Mouse (Mus musculus) forebrain, embryonic 13.5 days (tissue): ENCODE results near the gene Ptbp1. TPM values are rescaled to one million over a fixed set of nuclear protein-coding genes. Genes with fewer than 3 reads are reported as not detected.

Experiments
- ATAC-seq: fragments of 200-750 bp; cut with Nextera tagmentation; 2 replicates; pipeline ENCODE4 v1.8.0; 2017
- H3K27ac ChIP-seq: fragments of 300-500 bp; sonication (generic); 2 replicates; pipeline ENCODE4 v1.5.1; 2015; ENCODE audit warnings: inconsistent platforms, mild to moderate bottlenecking, moderate library complexity
- H3K27me3 ChIP-seq: fragments of 300-500 bp; sonication (generic); 2 replicates; pipeline ENCODE4 v1.6.1; 2015; ENCODE audit warnings: mild to moderate bottlenecking, inconsistent platforms
- H3K36me3 ChIP-seq: fragments of 300-500 bp; sonication (generic); 2 replicates; pipeline ENCODE4 v1.6.1; 2015; ENCODE audit warnings: mild to moderate bottlenecking, inconsistent platforms; ENCODE audit not compliant: poor library complexity, severe bottlenecking
- H3K4me1 ChIP-seq: fragments of 300-500 bp; sonication (generic); 2 replicates; pipeline ENCODE4 v1.6.1; 2015; ENCODE audit warnings: inconsistent platforms
- H3K4me2 ChIP-seq: fragments of 300-500 bp; sonication (generic); 2 replicates; pipeline ENCODE4 v1.6.1; 2015; ENCODE audit warnings: inconsistent platforms, mild to moderate bottlenecking, moderate library complexity
- H3K4me3 ChIP-seq: fragments of 300-500 bp; sonication (generic); 2 replicates; pipeline ENCODE4 v1.5.1; 2015; ENCODE audit warnings: mild to moderate bottlenecking, inconsistent platforms
- H3K9ac ChIP-seq: fragments of 300-500 bp; sonication (generic); 2 replicates; pipeline ENCODE4 v1.6.1; 2015; ENCODE audit warnings: mild to moderate bottlenecking, inconsistent platforms
- H3K9me3 ChIP-seq: fragments of 300-500 bp; sonication (generic); replicated peaks from 2 replicates; pipeline ENCODE4 v1.6.1; 2016; ENCODE audit warnings: inconsistent platforms
- WGBS: fragments of 180-500 bp; shearing (Covaris S2); methylation state at CpG from one replicate; pipeline ENCODE4 v1.1.7; 2015; 5-methylcytosine and 5-hydroxymethylcytosine counted together
- polyA plus RNA-seq: library from polyadenylated mRNA; unstranded; fragments of >200 nt; fragmentation: Nextera tagmentation; extraction: Ambion mirVana; gene quantifications from 2 replicates; pipeline ENCODE4 v1.2.1, GENCODE M21; 2015

The Ptbp1 gene
- polyA plus RNA-seq, 1 experiment from 2014 or later: 148 TPM

- Histone ChIP-seq H3K9me3 (no peaks in the 10 kb centered on the region), H3K36me3 (peaks cover 100% of the 10 kb centered on the region), H3K9ac (no peak overlapping the region), H3K27ac (no peak overlapping the region), H3K4me3 (no peak overlapping the region), H3K4me1 (peaks cover 43% of the 10 kb centered on the region), H3K27me3 (no peaks in the 10 kb centered on the region), H3K4me2 (no peak overlapping the region)
- 82% methylated on average over 23 of the region's 23 CpGs for WGBS
- ATAC-seq: no peak
These were observed 8.0 kb downstream of the Ptbp1 start for GRCm38 (mm10) chr10:79862049-79862788.

- no peak overlapping the region for H3K4me2 ChIP-seq
- H3K36me3 ChIP-seq: peaks cover 97% of the 10 kb centered on the region
- no peak overlapping the region for H3K4me3 ChIP-seq
- no peaks in the 10 kb centered on the region for H3K9me3 ChIP-seq
- peaks cover 39% of the 10 kb centered on the region for H3K4me1 ChIP-seq
- 84% methylated on average over 10 of the region's 10 CpGs for WGBS
- no peak overlapping the region for H3K9ac ChIP-seq
- no peak overlapping the region for H3K27ac ChIP-seq
- H3K27me3 ChIP-seq: no peaks in the 10 kb centered on the region
- ATAC-seq: no peak
These were observed 8.7 kb downstream of the Ptbp1 start for GRCm38 (mm10) chr10:79862925-79863324.

GRCm38 (mm10) chr10:79864351-79865188 lies 10.3 kb downstream of the Ptbp1 start:
- Histone ChIP-seq H3K4me1 (peaks cover 30% of the 10 kb centered on the region), H3K9me3 (no peaks in the 10 kb centered on the region), H3K27ac (peak overlapping the region; percentile 57), H3K27me3 (no peaks in the 10 kb centered on the region), H3K4me3 (0 out of 2 replicates have a peak overlapping the region, but pooled peaks have one; percentile 2), H3K36me3 (peaks cover 86% of the 10 kb centered on the region), H3K4me2 (no peak overlapping the region; the same call in 1 of the 2 replicates), H3K9ac (no peak overlapping the region)
- peak; percentile 9 for ATAC-seq
- 57% methylated on average over 10 of the region's 10 CpGs for WGBS

GRCm38 (mm10) chr10:79865189-79865601 lies 11.0 kb downstream of the Ptbp1 start:
- WGBS: 67% methylated on average over 12 of the region's 12 CpGs

GRCm38 (mm10) chr10:79865801-79866295 lies 11.6 kb downstream of the Ptbp1 start:
- Histone ChIP-seq H3K27me3 (no peaks in the 10 kb centered on the region), H3K9me3 (no peaks in the 10 kb centered on the region), H3K9ac (no peak overlapping the region), H3K4me1 (peaks cover 28% of the 10 kb centered on the region), H3K36me3 (peaks cover 83% of the 10 kb centered on the region), H3K27ac (peak overlapping the region; percentile 57), H3K4me2 (no peak overlapping the region), H3K4me3 (no peak overlapping the region)
- WGBS: 79% methylated on average over 19 of the region's 19 CpGs
- no peak; the same call in 1 of the 2 replicates for ATAC-seq

More at GRCm38 (mm10) chr10:79865189-79865601, 11.0 kb downstream of the Ptbp1 start:
- Histone ChIP-seq H3K27ac (peak overlapping the region; percentile 57; the same call in 1 of the 2 replicates), H3K36me3 (peaks cover 86% of the 10 kb centered on the region), H3K9me3 (no peaks in the 10 kb centered on the region), H3K27me3 (no peaks in the 10 kb centered on the region), H3K4me1 (peaks cover 28% of the 10 kb centered on the region), H3K9ac (no peak overlapping the region), H3K4me3 (0 out of 2 replicates have a peak overlapping the region, but pooled peaks have one; percentile 2), H3K4me2 (no peak overlapping the region; the same call in 1 of the 2 replicates)
- ATAC-seq: peak; percentile 23

GRCm38 (mm10) chr10:79866601-79867000 lies 12.4 kb downstream of the Ptbp1 start:
- Histone ChIP-seq H3K27ac (no peak overlapping the region), H3K27me3 (no peaks in the 10 kb centered on the region), H3K36me3 (peaks cover 83% of the 10 kb centered on the region), H3K4me2 (no peak overlapping the region), H3K4me3 (no peak overlapping the region), H3K9me3 (no peaks in the 10 kb centered on the region), H3K9ac (no peak overlapping the region), H3K4me1 (peaks cover 35% of the 10 kb centered on the region)
- ATAC-seq: no peak
- WGBS: 87% methylated on average over 11 of the region's 11 CpGs

GRCm38 (mm10) chr10:79871845-79872244 lies 17.6 kb downstream of the Ptbp1 start:
- no peak overlapping the region; the same call in 1 of the 2 replicates for H3K27ac ChIP-seq
- H3K27me3 ChIP-seq: no peaks in the 10 kb centered on the region
- H3K4me3 ChIP-seq: peak overlapping the region; percentile 74
- H3K4me1 ChIP-seq: peaks cover 50% of the 10 kb centered on the region
- H3K4me2 ChIP-seq: peak overlapping the region; percentile 78
- no peak overlapping the region for H3K9ac ChIP-seq
- peaks cover 35% of the 10 kb centered on the region for H3K36me3 ChIP-seq
- no peak for ATAC-seq
- 82% methylated on average over 8 of the region's 8 CpGs for WGBS
- no peaks in the 10 kb centered on the region for H3K9me3 ChIP-seq

- Histone ChIP-seq H3K4me2 (peak overlapping the region; percentile 78), H3K4me3 (peak overlapping the region; percentile 74), H3K4me1 (peaks cover 45% of the 10 kb centered on the region), H3K27me3 (0 out of 2 replicates have a peak, but pooled peaks cover 6% of the 10 kb centered on the region), H3K9me3 (no peaks in the 10 kb centered on the region), H3K9ac (peak overlapping the region; percentile 94), H3K36me3 (peaks cover 27% of the 10 kb centered on the region), H3K27ac (peak overlapping the region; percentile 94)
- 44% methylated on average over 3 of the region's 3 CpGs for WGBS
- ATAC-seq: no peak
These were observed 18.6 kb downstream of the Ptbp1 start for GRCm38 (mm10) chr10:79872862-79873261.

GRCm38 (mm10) chr10:79873313-79873712 lies 19.1 kb downstream of the Ptbp1 start:
- H3K4me1 ChIP-seq: peaks cover 45% of the 10 kb centered on the region
- H3K27ac ChIP-seq: peak overlapping the region; percentile 94
- peak; percentile 15; the same call in 1 of the 2 replicates for ATAC-seq
- H3K9me3 ChIP-seq: no peaks in the 10 kb centered on the region
- peaks cover 27% of the 10 kb centered on the region for H3K36me3 ChIP-seq
- H3K27me3 ChIP-seq: 0 out of 2 replicates have a peak, but pooled peaks cover 6% of the 10 kb centered on the region
- H3K4me3 ChIP-seq: peak overlapping the region; percentile 74
- H3K9ac ChIP-seq: peak overlapping the region; percentile 94
- WGBS: 1% methylated on average over 6 of the region's 6 CpGs
- peak overlapping the region; percentile 78 for H3K4me2 ChIP-seq

GRCm38 (mm10) chr10:79873715-79874289 lies 19.6 kb downstream of the Ptbp1 start:
- Histone ChIP-seq H3K4me1 (peaks cover 45% of the 10 kb centered on the region), H3K4me2 (peak overlapping the region; percentile 78), H3K9me3 (no peaks in the 10 kb centered on the region), H3K36me3 (peaks cover 27% of the 10 kb centered on the region), H3K27me3 (0 out of 2 replicates have a peak, but pooled peaks cover 6% of the 10 kb centered on the region), H3K9ac (peak overlapping the region; percentile 94), H3K27ac (peak overlapping the region; percentile 94), H3K4me3 (peak overlapping the region; percentile 74)
- ATAC-seq: peak; percentile 16
- WGBS: 0% methylated on average over 19 of the region's 26 CpGs

GRCm38 (mm10) chr10:79874290-79874862 lies 20.1 kb downstream of the Ptbp1 start, which contains the start of the genes Prtn3 and Plppr3:
TSS of gene Prtn3 (plus strand) at chr10:79874476.
TSS of gene Plppr3 (minus strand) at chr10:79874634.
- Histone ChIP-seq H3K4me2 (peak within 1 kb of the TSS; percentile 78), H3K4me1 (peaks cover 40% of the 10 kb centered on the region)

More at GRCm38 (mm10) chr10:79874290-79874862, 20.1 kb downstream of the Ptbp1 start, which contains the start of the genes Prtn3 and Plppr3:
- H3K9me3 ChIP-seq: no peaks in the 10 kb centered on the region
- peaks cover 24% of the 10 kb centered on the region for H3K36me3 ChIP-seq
- H3K9ac ChIP-seq: peak within 1 kb of the TSS; percentile 94
- under 1% methylated on average over 52 of the region's 57 CpGs for WGBS
- peak within 1 kb of the TSS; percentile 74 for H3K4me3 ChIP-seq
- H3K27me3 ChIP-seq: 0 out of 2 replicates have a peak, but pooled peaks cover 8% of the 10 kb centered on the region
- peak; percentile 90 for ATAC-seq
- H3K27ac ChIP-seq: peak within 1 kb of the TSS; percentile 94
